Mouse (Mus musculus): Measurements from ENCODE around the gene Snrnp70. TPM values are rescaled to one million over a fixed set of nuclear protein-coding genes. Genes with fewer than 3 reads are reported as not detected.

The Snrnp70 gene
- polyA plus RNA-seq, 1 experiment from 2014 or later, result 215 TPM

DNA sequence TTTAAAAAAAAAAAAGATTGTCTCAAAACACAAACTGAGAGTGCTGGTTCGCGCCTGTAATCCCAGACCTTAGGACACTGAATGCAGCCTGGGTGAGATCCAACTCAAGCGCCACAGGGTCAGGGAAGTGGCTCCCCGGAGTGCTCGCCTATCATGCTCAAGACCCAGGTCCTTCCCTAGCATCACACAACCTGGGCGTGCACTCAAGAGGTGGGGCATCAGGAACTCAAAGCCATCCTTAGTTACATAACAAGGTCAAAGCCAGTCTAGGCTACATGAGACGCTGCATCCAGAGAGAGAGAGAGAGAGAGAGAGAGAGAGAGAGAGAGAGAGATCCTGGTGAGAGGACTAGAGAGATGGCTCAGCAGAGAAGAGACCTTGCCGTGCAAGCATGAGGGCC lies 31.0 kb upstream of the Snrnp70 start:
- H3K4me1 ChIP-seq (replicated peaks; ENCODE audit: control insufficient read depth, insufficient read depth, low read length), result no peaks in the 10 kb centered on the region
- H3K4me2 ChIP-seq (ENCODE audit: low read length), result no peak overlapping the region
- no peak for ATAC-seq
- H3K4me3 ChIP-seq (replicated peaks; ENCODE audit: low read length), result no peak overlapping the region
- WGBS, result 93% methylated on average over 8 of the region's 8 CpGs
- no peaks in the 10 kb centered on the region for H3K9me3 ChIP-seq (ENCODE audit: control insufficient read depth, low read length)
- H3K27me3 ChIP-seq (replicated peaks; ENCODE audit: control insufficient read depth, insufficient read depth, low read length), result no peaks in the 10 kb centered on the region
- H3K27ac ChIP-seq (ENCODE audit: low read length), result no peak overlapping the region
- H3K36me3 ChIP-seq (ENCODE audit: control insufficient read depth, insufficient read depth), result peaks cover 24% of the 10 kb centered on the region
- H3K9ac ChIP-seq (replicated peaks; ENCODE audit: low read depth, low read length), result no peak overlapping the region

- Histone ChIP-seq H3K27ac (ENCODE audit: low read length) (no peak overlapping the region), H3K4me1 (replicated peaks; ENCODE audit: control insufficient read depth, insufficient read depth, low read length) (no peaks in the 10 kb centered on the region), H3K36me3 (ENCODE audit: control insufficient read depth, insufficient read depth) (peaks cover 27% of the 10 kb centered on the region), H3K9me3 (ENCODE audit: control insufficient read depth, low read length) (no peaks in the 10 kb centered on the region), H3K27me3 (replicated peaks; ENCODE audit: control insufficient read depth, insufficient read depth, low read length) (peaks cover 23% of the 10 kb centered on the region), H3K9ac (replicated peaks; ENCODE audit: low read depth, low read length) (no peak overlapping the region), H3K4me2 (ENCODE audit: low read length) (no peak overlapping the region), H3K4me3 (replicated peaks; ENCODE audit: low read length) (no peak overlapping the region)
- no peak for ATAC-seq
- WGBS, result 92% methylated on average over 14 of the region's 14 CpGs
Measured at GRCm38 (mm10) chr7:45421194-45421593, 25.7 kb upstream of the Snrnp70 start.

DNA sequence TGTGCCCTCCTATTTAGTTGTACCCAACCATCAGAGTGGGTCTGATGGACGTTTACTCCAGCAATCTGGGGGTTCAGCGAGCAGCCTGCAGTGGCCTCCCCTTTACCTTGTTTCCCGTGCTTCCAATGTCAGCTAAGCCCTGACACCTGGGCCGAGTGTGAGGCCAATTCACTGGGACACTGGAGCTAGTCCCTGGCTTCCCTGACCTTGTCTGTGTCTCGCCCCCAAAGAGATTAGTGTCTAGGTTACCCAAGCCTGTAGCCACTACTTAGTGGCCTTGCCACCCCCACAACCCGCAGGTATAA lies 25.0 kb upstream of the Snrnp70 start, which contains the start of gene Lhb:
Lhb (plus strand) TSS at position 206 of the 305 bp plus-strand sequence.
- no peak for ATAC-seq
- Histone ChIP-seq H3K4me1 (replicated peaks; ENCODE audit: control insufficient read depth, insufficient read depth, low read length) (no peaks in the 10 kb centered on the region), H3K4me3 (replicated peaks; ENCODE audit: low read length) (no peak within 1 kb of the TSS), H3K27ac (ENCODE audit: low read length) (no peak within 1 kb of the TSS), H3K27me3 (replicated peaks; ENCODE audit: control insufficient read depth, insufficient read depth, low read length) (peaks cover 29% of the 10 kb centered on the region), H3K9me3 (ENCODE audit: control insufficient read depth, low read length) (no peaks in the 10 kb centered on the region), H3K9ac (replicated peaks; ENCODE audit: low read depth, low read length) (no peak within 1 kb of the TSS), H3K36me3 (ENCODE audit: control insufficient read depth, insufficient read depth) (peaks cover 27% of the 10 kb centered on the region), H3K4me2 (ENCODE audit: low read length) (no peak within 1 kb of the TSS)
- WGBS, result 59% methylated on average over 6 of the region's 6 CpGs

- no peak for ATAC-seq
- Histone ChIP-seq H3K36me3 (ENCODE audit: control insufficient read depth, insufficient read depth) (peaks cover 27% of the 10 kb centered on the region), H3K4me3 (replicated peaks; ENCODE audit: low read length) (no peak overlapping the region), H3K27ac (ENCODE audit: low read length) (no peak overlapping the region), H3K9me3 (ENCODE audit: control insufficient read depth, low read length) (no peaks in the 10 kb centered on the region), H3K9ac (replicated peaks; ENCODE audit: low read depth, low read length) (no peak overlapping the region), H3K4me1 (replicated peaks; ENCODE audit: control insufficient read depth, insufficient read depth, low read length) (no peaks in the 10 kb centered on the region), H3K4me2 (ENCODE audit: low read length) (no peak overlapping the region), H3K27me3 (replicated peaks; ENCODE audit: control insufficient read depth, insufficient read depth, low read length) (peaks cover 35% of the 10 kb centered on the region)
- WGBS, result 15% methylated on average over 27 of the region's 27 CpGs
Measured at GRCm38 (mm10) chr7:45419859-45420614, 24.5 kb upstream of the Snrnp70 start.

DNA sequence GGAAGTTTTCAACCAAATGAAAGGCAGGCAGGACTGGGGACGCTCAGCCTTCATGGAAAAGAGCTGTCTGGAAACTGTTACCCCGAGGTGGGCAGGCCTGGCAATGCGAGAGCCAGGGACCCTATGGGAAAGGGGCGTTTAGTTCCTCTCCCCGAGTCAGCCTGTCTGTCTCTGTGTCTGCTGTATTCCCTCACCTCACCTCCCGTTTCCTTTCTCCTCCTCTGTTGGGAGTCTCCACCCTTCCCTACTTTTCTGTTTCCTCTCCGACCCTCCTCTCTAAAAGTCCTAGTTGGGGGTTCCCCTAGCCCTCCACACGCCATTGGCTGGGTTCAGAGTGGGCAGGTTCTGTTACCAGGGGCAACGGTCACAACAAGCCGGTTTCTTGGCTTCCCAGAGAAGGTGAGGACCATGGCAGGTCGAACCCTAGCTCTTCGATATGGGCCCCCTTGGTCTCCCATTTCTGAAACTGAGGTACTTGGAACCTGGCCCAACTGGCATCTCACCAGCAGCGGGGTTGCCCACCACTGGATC lies 22.5 kb upstream of the Snrnp70 start:
- ATAC-seq, result no peak
- H3K27me3 ChIP-seq (replicated peaks; ENCODE audit: control insufficient read depth, insufficient read depth, low read length), result peaks cover 54% of the 10 kb centered on the region
- peaks cover 13% of the 10 kb centered on the region for H3K36me3 ChIP-seq (ENCODE audit: control insufficient read depth, insufficient read depth)
- H3K9me3 ChIP-seq (ENCODE audit: control insufficient read depth, low read length), result no peaks in the 10 kb centered on the region
- no peak overlapping the region for H3K9ac ChIP-seq (replicated peaks; ENCODE audit: low read depth, low read length)
- no peak overlapping the region for H3K4me3 ChIP-seq (replicated peaks; ENCODE audit: low read length)
- WGBS, result 12% methylated on average over 13 of the region's 13 CpGs
- no peak overlapping the region for H3K27ac ChIP-seq (ENCODE audit: low read length)
- H3K4me1 ChIP-seq (replicated peaks; ENCODE audit: control insufficient read depth, insufficient read depth, low read length), result peaks cover 8% of the 10 kb centered on the region
- H3K4me2 ChIP-seq (ENCODE audit: low read length), result no peak overlapping the region

GRCm38 (mm10) chr7:45415636-45416035 lies 20.1 kb upstream of the Snrnp70 start:
- ATAC-seq, result no peak
- Histone ChIP-seq H3K36me3 (ENCODE audit: control insufficient read depth, insufficient read depth) (0 out of 2 replicates have a peak, but pooled peaks cover under 1% of the 10 kb centered on the region), H3K4me2 (ENCODE audit: low read length) (no peak overlapping the region), H3K9ac (replicated peaks; ENCODE audit: low read depth, low read length) (no peak overlapping the region), H3K9me3 (ENCODE audit: control insufficient read depth, low read length) (no peaks in the 10 kb centered on the region), H3K4me1 (replicated peaks; ENCODE audit: control insufficient read depth, insufficient read depth, low read length) (peaks cover 8% of the 10 kb centered on the region), H3K27ac (ENCODE audit: low read length) (no peak overlapping the region), H3K27me3 (replicated peaks; ENCODE audit: control insufficient read depth, insufficient read depth, low read length) (peaks cover 72% of the 10 kb centered on the region), H3K4me3 (replicated peaks; ENCODE audit: low read length) (no peak overlapping the region)
- WGBS, result 12% methylated on average over 37 of the region's 37 CpGs

GRCm38 (mm10) chr7:45414740-45415224 lies 19.2 kb upstream of the Snrnp70 start:
- H3K9ac ChIP-seq (replicated peaks; ENCODE audit: low read depth, low read length), result no peak overlapping the region
- no peak for ATAC-seq
- H3K4me3 ChIP-seq (replicated peaks; ENCODE audit: low read length), result no peak overlapping the region
- H3K4me1 ChIP-seq (replicated peaks; ENCODE audit: control insufficient read depth, insufficient read depth, low read length), result peaks cover 8% of the 10 kb centered on the region
- no peaks in the 10 kb centered on the region for H3K36me3 ChIP-seq (ENCODE audit: control insufficient read depth, insufficient read depth)
- H3K4me2 ChIP-seq (ENCODE audit: low read length), result no peak overlapping the region
- H3K27ac ChIP-seq (ENCODE audit: low read length), result no peak overlapping the region
- no peaks in the 10 kb centered on the region for H3K9me3 ChIP-seq (ENCODE audit: control insufficient read depth, low read length)
- 39% methylated on average over 12 of the region's 12 CpGs for WGBS
- peaks cover 79% of the 10 kb centered on the region for H3K27me3 ChIP-seq (replicated peaks; ENCODE audit: control insufficient read depth, insufficient read depth, low read length)

DNA sequence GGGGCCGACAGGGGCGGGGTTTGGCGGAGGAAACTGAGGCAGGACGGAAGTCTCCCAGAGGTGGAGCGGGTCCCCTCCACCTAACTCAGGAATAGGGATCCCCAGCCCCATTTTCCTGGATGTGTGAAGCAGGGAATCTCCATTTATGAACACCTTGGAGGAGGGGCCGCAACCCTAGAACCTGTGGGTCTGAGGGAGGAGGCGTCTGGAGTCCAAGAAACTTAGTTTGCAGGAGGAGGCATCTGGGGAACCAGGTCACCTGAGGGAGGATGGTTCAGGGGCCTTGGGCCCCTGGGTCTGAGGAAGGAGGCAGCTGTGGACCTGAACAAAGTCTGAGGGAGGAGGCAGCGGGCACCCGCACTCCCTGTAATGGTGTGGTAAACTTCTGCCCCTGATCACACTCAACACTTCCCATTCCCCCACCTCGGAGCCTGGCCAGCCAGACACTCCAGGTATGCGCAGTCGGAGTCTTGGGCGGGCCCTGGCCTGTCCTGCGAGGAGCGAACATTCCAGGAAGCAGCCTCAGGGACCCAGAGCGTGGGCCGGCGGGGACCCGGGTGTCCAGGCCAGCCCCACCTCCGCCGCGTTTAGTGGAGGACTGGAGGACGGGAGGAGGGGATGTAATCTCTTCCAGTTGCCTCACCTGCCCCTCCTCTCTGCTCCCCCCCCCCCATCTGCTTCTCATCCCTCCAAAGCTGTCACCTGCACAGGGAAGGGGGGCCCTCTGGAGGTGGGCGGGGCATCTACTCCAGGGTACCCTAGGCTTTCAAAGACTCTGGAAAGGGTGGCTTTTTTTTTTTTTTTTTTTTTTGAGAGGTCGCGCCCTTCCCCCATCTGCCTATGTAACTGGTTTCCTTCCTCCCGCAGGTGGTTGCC lies 18.6 kb upstream of the Snrnp70 start:
- no peak for ATAC-seq
- no peak overlapping the region for H3K27ac ChIP-seq (ENCODE audit: low read length)
- 3% methylated on average over 25 of the region's 27 CpGs for WGBS

More for the DNA sequence above, 18.6 kb upstream of the Snrnp70 start:
- H3K9ac ChIP-seq (replicated peaks; ENCODE audit: low read depth, low read length), result peak overlapping the region; percentile 66
- peak overlapping the region; percentile 88 for H3K4me2 ChIP-seq (ENCODE audit: low read length)
- H3K4me1 ChIP-seq (replicated peaks; ENCODE audit: control insufficient read depth, insufficient read depth, low read length), result peaks cover 8% of the 10 kb centered on the region
- H3K27me3 ChIP-seq (replicated peaks; ENCODE audit: control insufficient read depth, insufficient read depth, low read length), result peaks cover 86% of the 10 kb centered on the region
- no peaks in the 10 kb centered on the region for H3K9me3 ChIP-seq (ENCODE audit: control insufficient read depth, low read length)
- H3K4me3 ChIP-seq (replicated peaks; ENCODE audit: low read length), result peak overlapping the region; percentile 62
- H3K36me3 ChIP-seq (ENCODE audit: control insufficient read depth, insufficient read depth), result no peaks in the 10 kb centered on the region

Measured in forebrain, embryonic 16.5 days (tissue).